Mouse (Mus musculus) ZHBTc4 (cell line): ENCODE measurements around the gene Arpc2.

Experiments used
- DNase-seq: peaks from one replicate; pipeline ENCODE4 v3.0.0-alpha.2; 2011; ENCODE audit warnings: low read depth, low spot score

Arpc2 gene

GRCm38 (mm10) chr1:74235938-74236589 is at the start of gene Arpc2:
Gene Arpc2 (plus strand): TSS chr1:74236084.
- peak; percentile 99 for DNase-seq

DNA sequence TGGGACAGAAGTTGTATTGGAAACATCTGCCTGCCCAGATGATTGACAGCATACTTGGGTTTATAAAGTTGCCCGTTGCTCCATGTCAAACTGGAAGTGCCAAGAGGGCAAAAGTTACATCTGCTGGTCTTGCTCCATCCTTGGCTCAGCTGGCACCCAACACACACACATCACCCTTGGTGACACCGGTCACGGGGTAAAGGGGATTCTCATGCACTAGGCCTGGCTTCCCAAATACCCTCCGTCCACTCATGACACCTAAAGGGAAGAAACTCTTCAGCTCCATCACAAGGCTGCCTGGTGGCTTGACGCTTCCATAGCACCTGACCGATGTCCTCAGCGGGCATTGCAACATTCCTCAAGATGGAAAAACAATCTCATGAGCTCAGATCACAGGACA is 45.4 kb upstream of the Arpc2 start:
- no peak for DNase-seq

DNA sequence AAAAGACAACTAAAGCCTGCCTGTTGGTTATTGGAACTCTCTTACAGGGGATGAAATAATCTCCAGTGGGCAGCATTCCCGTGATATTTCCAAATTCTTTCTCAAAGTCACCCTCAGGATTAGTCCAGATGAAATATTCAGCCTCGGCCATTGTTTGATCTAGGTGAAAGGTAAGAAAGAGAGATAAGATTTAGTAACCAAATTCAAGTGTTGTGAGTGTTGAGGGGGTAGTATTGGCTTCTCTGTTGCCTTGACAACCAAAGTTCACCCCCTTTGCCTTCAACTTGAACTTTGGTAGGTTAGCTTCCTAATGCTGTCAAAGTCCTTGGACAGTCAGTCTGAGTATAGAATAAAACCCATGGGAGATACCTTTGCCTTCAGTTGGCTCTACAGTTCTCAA is 43.2 kb upstream of the Arpc2 start:
- DNase-seq = no peak

DNA sequence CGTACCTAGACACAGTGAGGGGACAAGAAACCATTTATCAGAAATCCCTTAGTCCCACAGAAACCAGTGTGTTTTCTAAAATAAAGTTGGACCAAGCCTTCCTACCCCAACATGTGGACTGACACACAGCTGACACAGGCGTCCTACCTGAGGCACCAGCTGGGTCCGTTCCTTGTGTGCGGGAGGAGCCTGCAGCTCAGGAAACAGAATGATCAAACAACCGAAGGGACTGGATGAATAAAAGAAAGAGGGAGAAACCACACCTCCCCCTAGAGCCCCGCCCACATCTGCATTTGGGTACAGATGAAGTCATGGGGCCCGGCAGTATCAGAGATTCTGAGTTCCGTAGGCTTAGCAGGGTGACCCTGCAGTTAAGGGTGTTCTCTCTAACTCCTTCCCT is 41.4 kb upstream of the Arpc2 start, which contains the start of gene Cxcr1:
TSS of gene Cxcr1 (minus strand) at position 187 of the 400 bp plus-strand sequence.
- no peak for DNase-seq

DNA sequence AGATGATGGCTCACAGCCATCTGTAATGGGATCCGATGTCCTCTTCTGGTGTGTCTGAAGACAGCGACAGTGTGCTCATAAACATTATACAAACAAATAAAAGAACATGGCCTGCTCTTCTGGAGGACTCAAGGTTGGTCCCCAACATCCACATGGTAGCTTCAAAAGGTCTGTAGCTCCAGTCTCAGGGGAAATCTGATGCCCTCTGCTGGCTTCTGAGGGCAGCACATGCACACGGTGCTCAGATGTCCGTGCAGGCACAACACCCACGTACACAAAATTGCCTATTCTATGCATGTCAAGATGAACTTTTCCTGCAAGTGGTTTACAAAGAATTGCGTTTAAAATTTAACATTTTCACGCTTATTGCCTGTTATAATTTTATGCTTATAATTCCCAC is 39.9 kb upstream of the Arpc2 start:
- peak; percentile 79 for DNase-seq

DNA sequence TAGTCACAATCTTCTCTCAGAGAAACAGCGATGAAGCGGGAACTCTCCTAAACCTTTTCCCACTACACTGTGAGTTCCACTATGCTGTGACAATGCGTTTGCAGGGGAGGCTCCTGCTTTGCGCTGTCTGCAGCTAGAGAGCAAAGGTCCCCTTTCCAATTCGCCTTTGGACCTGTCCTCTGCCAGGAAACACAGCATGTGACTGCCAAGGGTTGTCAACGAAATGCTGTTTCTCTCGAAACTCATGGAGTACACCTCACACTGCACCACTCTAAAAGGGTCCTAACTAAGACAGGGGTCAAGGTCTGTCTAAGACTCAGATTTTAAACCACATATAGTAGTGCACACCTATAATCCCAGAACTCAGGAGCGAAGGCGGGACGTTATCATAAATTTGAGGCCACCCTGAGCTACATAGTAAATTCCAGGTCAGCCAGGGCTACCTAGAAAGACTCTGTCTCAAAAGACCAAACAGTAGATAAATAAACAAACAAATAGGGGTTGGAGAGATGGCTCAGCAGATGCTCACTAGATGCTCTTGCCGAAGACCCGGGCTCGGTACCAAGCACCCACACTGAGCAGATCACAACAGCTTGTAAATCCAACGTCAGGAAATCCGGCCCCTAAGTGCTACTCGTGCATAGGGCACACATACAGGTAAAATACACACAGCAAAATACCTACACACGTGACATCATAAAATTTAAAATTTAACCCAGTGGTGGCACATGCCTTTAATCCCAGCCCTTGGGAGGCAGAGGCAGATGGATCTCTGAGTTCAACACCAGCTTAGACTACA is 39.1 kb upstream of the Arpc2 start:
- no peak for DNase-seq

- no peak for DNase-seq
These were observed 38.0 kb upstream of the Arpc2 start for GRCm38 (mm10) chr1:74197726-74198470.

DNA sequence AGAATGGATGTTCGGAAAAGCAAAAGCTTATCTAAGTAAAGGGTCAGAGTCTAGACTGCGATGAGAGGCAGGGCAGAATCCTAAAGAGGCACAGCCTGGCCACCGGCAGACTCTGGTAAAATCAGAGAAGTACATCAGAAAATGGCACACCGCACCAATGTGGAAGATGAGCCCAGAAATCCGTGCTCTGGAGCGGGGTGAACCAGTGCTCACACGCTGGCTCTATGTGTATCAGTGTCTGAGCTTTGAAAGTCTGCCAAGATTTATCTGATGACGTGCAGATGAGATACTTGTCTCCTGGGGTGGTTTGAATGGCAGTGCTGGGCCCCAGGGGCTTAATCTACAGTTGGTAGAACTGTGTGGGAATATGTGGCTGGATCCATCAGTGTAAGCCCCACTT is 36.8 kb upstream of the Arpc2 start:
- DNase-seq = no peak

- no peak for DNase-seq
These were observed 34.6 kb upstream of the Arpc2 start for GRCm38 (mm10) chr1:74201048-74201844.

DNA sequence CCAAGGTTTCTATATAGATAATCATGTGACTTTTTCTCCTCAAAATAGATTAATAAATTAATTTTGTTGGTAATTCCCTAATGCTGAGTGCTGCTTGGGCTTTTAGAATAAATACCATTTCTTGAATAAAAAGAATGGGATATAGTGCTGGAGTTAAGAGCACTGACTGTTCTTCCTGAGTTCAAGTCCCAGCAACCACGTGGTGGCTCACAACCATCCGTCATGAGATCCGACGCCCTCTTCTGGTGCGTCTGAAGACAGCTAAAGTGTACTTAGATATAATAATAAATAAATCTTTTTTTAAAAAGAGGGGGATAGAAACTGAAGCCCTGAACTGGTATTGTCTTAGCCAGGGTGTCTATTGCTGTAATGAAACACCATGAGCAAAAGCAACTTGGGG is 32.4 kb upstream of the Arpc2 start:
- peak; percentile 40 for DNase-seq

GRCm38 (mm10) chr1:74205881-74206280 is 30.0 kb upstream of the Arpc2 start:
- peak; percentile 75 for DNase-seq

DNA sequence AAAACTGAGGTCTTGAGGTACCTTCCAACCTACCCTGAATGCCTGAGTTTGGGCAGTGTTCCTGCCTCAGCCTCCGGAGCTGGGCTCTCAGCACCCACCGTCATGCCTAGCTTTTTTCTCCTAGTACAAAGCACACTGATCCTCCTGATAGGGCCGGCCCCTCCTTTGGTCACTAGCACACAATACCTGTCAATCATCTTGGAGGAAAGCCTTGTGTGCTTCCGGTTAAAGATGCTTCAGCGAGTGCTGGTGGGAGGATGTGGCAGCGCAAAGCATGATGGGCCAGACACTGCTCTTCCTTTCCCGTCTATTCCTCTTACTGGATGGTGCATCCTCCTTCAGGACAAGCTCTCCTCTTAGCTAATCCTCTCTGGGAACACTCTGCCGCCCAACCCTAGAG is 29.2 kb upstream of the Arpc2 start:
- DNase-seq = peak; percentile 33

DNA sequence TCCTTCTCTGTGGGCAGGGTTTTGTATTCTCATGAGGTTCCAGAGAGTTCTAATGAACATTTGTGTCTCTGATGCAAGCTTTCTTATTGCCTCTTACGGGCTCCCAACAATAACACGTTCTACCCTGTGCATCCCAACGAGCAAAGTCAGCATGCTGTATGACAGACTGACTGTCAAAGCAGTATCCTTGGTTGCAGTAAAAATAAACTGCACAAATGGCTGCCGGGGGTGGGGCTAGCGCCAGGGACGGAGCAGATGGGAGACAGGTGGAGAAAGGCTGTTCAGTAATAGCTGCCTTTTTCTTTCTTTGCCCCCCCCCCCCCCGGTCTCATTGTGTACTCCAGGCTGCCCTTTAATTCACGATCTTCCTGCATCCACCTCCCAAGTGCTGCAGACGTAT is 28.0 kb upstream of the Arpc2 start:
- no peak for DNase-seq

- peak; percentile 68 for DNase-seq
These were observed 26.9 kb upstream of the Arpc2 start for GRCm38 (mm10) chr1:74208941-74209340.

DNA sequence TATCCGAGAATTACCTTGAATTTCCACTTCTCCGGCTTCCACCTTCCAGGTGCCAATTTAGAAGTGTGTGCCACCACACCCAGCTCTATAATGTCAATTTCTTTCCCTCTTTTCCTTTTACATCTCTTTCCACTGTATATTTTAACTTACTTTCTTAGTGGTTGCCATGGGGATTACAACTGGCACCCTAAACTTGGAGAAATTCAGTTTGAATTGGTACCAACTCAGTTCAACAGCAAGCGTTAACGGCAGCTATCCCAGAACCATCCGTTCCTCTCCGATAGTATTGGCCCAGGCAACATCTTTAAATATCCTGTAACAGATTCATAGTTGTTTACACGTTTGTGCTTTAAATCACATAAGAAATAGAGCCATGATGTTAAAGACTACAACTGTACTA is 16.0 kb upstream of the Arpc2 start:
- DNase-seq = no peak

GRCm38 (mm10) chr1:74227317-74227716 is 8.6 kb upstream of the Arpc2 start:
- DNase-seq = no peak

- no peak for DNase-seq
These were observed 5.9 kb upstream of the Arpc2 start for GRCm38 (mm10) chr1:74229942-74230341.

- no peak for DNase-seq
These were observed 4.9 kb upstream of the Arpc2 start for GRCm38 (mm10) chr1:74230992-74231391.

DNA sequence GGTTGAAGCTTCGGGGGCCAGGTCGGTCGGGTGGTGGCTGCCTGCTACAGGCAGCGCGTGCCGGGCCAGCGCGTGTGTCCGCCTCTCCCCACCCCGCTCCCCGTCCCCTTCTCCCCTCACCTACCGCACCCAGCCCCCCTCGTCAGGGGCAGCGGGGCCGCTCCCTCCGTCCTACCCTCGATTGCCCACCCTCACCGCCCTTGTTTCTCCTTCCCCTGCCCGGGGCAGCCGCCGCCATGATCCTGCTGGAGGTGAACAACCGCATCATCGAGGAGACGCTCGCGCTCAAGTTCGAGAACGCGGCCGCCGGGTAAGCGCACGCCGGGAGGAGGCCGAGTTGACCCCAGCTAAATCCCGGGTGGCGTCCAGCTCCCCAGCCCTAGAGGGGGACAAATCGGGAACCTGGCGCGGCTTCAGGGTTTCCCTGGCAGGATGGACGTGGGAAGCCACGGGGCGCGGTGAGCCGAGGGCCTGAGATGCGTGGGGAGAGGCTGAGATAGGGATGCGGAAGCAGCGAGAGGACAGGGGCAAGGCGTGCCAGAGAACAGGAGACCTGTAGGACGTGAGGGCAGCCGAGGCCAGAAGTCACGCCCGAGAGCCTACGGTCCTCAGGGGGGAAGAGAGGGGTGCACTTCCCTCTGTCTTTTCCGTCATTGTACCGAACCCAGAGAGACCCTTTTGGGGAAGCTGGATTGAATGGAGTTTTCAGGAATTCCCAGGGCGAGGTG is 870 bp downstream of the Arpc2 start:
- DNase-seq = no peak

DNA sequence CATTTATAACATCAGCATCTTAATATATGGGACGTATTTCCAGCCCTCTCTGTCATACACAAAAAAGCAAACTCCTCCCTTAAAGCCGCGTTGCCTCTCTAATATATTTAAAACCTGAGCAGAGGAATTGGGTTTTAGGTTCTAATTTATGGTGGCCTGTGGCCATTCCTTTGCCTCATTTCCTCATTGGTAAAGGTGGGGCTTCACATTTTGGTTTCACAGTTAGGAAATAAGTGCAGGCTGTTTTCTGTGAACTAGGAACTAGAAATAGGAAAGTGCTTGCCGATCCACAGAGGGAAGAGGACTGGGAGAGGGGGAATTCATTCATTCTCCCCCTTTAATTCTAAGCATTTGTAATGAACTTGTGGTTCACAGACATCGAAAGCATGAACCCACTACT is 1.8 kb downstream of the Arpc2 start:
- DNase-seq = no peak

GRCm38 (mm10) chr1:74238136-74238535 is 2.3 kb downstream of the Arpc2 start:
- no peak for DNase-seq
